Mouse (Mus musculus) cortical plate, adult 2 months (tissue): Measurements from ENCODE around the gene Trpm3.

ENCODE experiments used
- CTCF ChIP-seq: fragments of 200-500 bp; IDR thresholded peaks from 2 replicates; pipeline ENCODE4 v1.5.1; 2011; ENCODE audit warnings: mild to moderate bottlenecking, control low read depth, low read length; ENCODE audit not compliant: insufficient read depth; ENCODE audit errors: extremely low read depth
- POLR2A ChIP-seq: fragments of 200-500 bp; IDR thresholded peaks from 2 replicates; pipeline ENCODE4 v1.6.1; 2011; ENCODE audit warnings: mild to moderate bottlenecking, low read length, control low read depth; ENCODE audit not compliant: insufficient read depth; ENCODE audit errors: extremely low read depth

DNA sequence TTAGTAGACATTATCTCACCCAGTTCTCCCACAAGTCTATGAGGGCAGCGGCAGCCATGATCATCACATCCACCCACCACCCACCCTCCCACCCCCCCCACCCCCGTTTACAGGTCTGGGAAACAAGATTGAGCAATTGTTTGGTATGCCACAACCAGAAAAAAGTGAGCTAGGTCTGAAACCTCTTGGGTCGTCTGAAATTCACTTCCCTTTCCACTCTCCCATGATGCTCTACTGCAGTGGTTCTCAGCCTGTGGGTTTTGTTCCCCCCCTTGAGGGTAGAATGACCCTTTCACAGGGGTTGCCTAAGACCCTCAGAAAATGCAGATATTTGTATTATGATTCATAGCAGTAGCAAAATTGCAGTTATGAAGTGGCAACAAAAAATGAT, 778.5 kb downstream of the Trpm3 start:
- TF ChIP-seq POLR2A (no peak), CTCF (no peak)
